Mouse (Mus musculus) midbrain, embryonic 11.5 days (tissue): ENCODE results near the gene Nell2. TPM values are rescaled to one million over a fixed set of nuclear protein-coding genes. Genes with fewer than 3 reads are reported as not detected.
A peak's percentile ranks its signal among the peaks of the same experiment; 100 is the strongest.

ENCODE experiments used
- ATAC-seq: fragments of 200-750 bp; cut with Nextera tagmentation; 2 replicates; pipeline ENCODE4 v1.8.0; 2017; ENCODE audit warnings: moderate TSS enrichment, moderate library complexity; ENCODE audit not compliant: low FRiP score
- DNase-seq: peaks from one replicate; pipeline ENCODE4 v3.0.0; 2015; ENCODE audit warnings: low spot score; ENCODE audit errors: missing footprints
- H3K27ac ChIP-seq: fragments of 300-500 bp; sonication (generic); 2 replicates; pipeline ENCODE4 v1.5.1; 2014; ENCODE audit warnings: low read depth, low read length
- H3K27me3 ChIP-seq: fragments of 300-500 bp; sonication (generic); 2 replicates; pipeline ENCODE4 v1.6.1; 2014; ENCODE audit warnings: mild to moderate bottlenecking, low read length, moderate library complexity, mixed read lengths; ENCODE audit not compliant: control insufficient read depth, insufficient read depth
- H3K36me3 ChIP-seq: fragments of 300-500 bp; sonication (generic); 2 replicates; pipeline ENCODE4 v1.6.1; 2014; ENCODE audit warnings: mild to moderate bottlenecking, low read length, moderate library complexity, mixed read lengths; ENCODE audit not compliant: control insufficient read depth, insufficient read depth
- H3K4me1 ChIP-seq: fragments of 300-500 bp; sonication (generic); 2 replicates; pipeline ENCODE4 v1.6.1; 2014; ENCODE audit warnings: low read length; ENCODE audit not compliant: control insufficient read depth, insufficient read depth
- H3K4me2 ChIP-seq: fragments of 300-500 bp; sonication (generic); 2 replicates; pipeline ENCODE4 v1.6.1; 2014; ENCODE audit warnings: mild to moderate bottlenecking, moderate library complexity
- H3K4me3 ChIP-seq: fragments of 300-500 bp; sonication (generic); 2 replicates; pipeline ENCODE4 v1.5.1; 2014; ENCODE audit warnings: low read depth, low read length
- H3K9ac ChIP-seq: fragments of 300-500 bp; sonication (generic); 2 replicates; pipeline ENCODE4 v1.6.1; 2014; ENCODE audit warnings: low read length
- H3K9me3 ChIP-seq: fragments of 300-500 bp; sonication (generic); 2 replicates; pipeline ENCODE4 v1.6.1; 2016; ENCODE audit warnings: low read length; ENCODE audit not compliant: control insufficient read depth
- WGBS: fragments of 180-500 bp; shearing (Covaris S2); extraction: QIAGEN DNeasy Blood & Tissue Kit; methylation state at CpG from one replicate; pipeline ENCODE4 v1.1.7; 2014; 5-methylcytosine and 5-hydroxymethylcytosine counted together
- polyA plus RNA-seq: library from polyadenylated mRNA; unstranded; fragments of >200 nt; fragmentation: Nextera tagmentation; extraction: Ambion mirVana; gene quantifications from 2 replicates; pipeline ENCODE4 v1.2.1, GENCODE M21; 2014

Nell2 gene
- polyA plus RNA-seq, 1 experiment from 2014 or later, result 81.0 TPM

DNA sequence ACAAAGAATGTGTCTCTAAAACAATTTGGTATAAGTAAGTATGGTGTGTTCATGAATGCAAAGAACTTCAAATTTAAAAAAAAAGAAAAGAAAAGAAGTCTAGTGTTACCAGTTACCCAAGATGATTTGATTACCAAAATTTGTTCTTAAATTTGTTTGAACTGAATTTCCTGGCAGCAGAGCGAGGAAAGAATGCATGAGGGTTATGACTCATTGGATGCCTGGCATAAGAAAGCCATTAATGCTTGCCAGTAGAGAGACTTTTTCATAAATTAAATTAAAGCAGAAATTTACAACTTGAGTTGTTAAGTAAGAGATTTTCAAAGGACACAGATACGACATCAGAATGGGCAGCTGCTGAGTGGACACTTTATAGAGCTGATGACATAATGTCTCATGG lies 384.2 kb downstream of the Nell2 start:
- Histone ChIP-seq H3K9me3 (no peaks in the 10 kb centered on the region), H3K4me1 (no peaks in the 10 kb centered on the region), H3K4me3 (no peak overlapping the region), H3K27ac (no peak overlapping the region), H3K9ac (no peak overlapping the region), H3K27me3 (no peaks in the 10 kb centered on the region), H3K4me2 (no peak overlapping the region), H3K36me3 (no peaks in the 10 kb centered on the region)
- 94% methylated on average over 2 of the region's 2 CpGs for WGBS
- DNase-seq, result no peak
- no peak for ATAC-seq

DNA sequence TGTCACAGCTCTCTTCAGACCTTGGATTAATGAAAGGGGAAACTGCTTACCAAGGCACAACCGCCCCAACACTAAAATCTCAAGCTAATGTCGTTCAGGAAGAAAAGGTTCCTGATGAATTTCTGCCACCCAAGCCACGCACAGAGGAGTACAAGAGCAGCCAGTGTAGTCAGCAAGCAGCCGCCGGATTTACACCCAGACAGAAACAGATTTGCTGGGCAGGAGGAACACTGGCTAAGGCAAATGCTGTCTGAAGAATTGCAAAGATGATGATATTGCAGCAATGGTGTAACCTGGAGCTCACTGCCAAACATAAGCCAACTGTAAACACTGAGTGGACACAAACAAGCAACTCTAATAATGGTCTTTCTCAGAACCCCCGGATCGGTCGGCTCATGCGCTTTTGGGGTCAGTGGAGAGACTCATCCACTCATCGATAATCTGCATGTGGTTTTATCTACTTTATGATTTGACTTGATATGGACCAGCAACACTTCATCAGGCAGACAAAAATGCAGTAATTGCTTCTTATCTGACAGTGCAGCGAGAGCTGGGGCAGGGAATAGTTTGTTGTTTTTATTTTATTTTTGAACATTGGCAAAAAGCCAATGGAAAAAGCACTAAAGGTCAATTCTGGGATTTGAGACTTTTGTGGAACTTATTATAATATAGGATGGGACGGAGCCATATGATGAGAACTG lies 389.5 kb downstream of the Nell2 start:
- no peak overlapping the region for H3K9ac ChIP-seq
- H3K9me3 ChIP-seq, result no peaks in the 10 kb centered on the region
- no peaks in the 10 kb centered on the region for H3K27me3 ChIP-seq
- no peaks in the 10 kb centered on the region for H3K36me3 ChIP-seq
- no peak overlapping the region for H3K27ac ChIP-seq
- no peak overlapping the region for H3K4me2 ChIP-seq
- no peak for DNase-seq
- 85% methylated on average over 12 of the region's 12 CpGs for WGBS
- H3K4me1 ChIP-seq, result no peaks in the 10 kb centered on the region
- ATAC-seq, result no peak
- no peak overlapping the region for H3K4me3 ChIP-seq

DNA sequence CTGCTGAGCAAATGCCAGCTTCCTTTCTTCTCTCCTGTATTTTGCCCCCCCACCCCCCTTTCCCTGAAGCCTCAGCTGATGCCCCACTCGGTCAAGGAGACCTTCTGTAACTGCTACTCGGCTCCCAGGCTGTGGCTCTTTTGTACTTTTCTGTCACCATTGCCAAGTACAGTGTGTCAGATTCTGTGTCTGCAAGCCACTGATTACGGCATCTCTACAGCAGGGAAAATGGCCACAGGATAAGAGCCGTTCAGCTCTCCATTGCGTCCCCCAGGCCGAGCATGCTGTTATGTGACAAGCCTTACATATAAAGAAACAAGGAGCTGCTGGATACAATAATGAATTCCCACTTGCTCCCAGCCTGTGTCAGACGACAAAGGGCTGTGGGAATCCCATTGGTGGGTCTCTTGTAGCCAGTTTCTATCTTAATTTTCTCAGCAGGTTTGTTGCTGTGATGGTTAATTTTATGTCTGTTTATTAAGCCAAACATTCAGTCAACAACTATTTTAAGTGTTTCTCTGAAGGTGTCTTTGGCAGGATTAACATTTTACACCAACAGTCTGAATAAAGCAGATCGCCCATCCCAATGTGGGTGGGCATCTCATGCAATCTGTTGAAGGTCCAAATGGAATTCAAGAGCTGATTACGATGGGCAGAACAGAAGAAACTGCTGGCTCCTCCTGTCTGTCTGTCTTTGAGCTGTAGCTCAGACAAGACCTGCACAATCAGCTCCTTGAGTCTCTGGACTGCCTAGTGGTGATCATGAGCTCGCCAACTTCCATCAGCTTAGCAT lies 391.1 kb downstream of the Nell2 start:
- 78% methylated on average over 10 of the region's 10 CpGs for WGBS
- H3K27me3 ChIP-seq, result no peaks in the 10 kb centered on the region
- no peak overlapping the region for H3K4me3 ChIP-seq
- DNase-seq (no peak), ATAC-seq (no peak)
- H3K9me3 ChIP-seq, result no peaks in the 10 kb centered on the region
- H3K4me2 ChIP-seq, result no peak overlapping the region
- H3K9ac ChIP-seq, result no peak overlapping the region
- no peak overlapping the region for H3K27ac ChIP-seq
- no peaks in the 10 kb centered on the region for H3K4me1 ChIP-seq
- H3K36me3 ChIP-seq, result no peaks in the 10 kb centered on the region

DNA sequence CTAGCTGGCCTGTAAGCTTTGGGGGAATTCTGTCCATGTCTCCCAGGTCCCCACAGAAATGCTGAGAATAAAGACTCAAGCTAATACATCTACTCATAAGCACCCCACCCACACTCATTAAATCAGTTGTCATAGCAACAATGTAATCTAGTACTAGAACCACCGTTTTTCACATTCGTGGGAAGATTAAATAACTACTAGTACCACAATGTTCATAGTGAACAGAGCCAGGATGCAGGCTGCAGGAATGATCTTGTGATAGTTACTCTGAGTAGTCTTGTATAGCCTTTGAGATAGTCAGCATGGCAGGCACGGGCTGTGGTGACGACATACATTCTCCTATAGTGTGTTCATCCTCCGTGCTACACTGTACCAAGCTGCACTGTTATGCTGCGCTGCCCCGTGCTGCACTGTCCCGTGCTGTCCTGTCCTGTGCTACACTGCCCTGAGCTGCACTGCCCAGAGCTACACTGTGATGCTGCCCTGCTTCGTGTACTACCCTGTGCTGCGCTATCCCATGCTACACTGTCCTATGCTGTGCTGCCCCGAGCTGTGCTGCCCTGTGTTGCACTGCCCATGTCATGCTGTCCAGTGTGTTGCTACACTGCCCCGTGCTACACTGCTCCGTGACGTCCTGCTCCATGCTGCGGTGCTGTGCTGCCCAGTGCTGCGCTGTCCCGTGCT lies 392.3 kb downstream of the Nell2 start:
- DNase-seq, result no peak
- ATAC-seq, result peak; percentile 63
- Histone ChIP-seq H3K4me1 (no peaks in the 10 kb centered on the region), H3K27ac (no peak overlapping the region), H3K27me3 (no peaks in the 10 kb centered on the region), H3K9ac (no peak overlapping the region), H3K9me3 (no peaks in the 10 kb centered on the region), H3K4me3 (no peak overlapping the region), H3K4me2 (no peak overlapping the region), H3K36me3 (no peaks in the 10 kb centered on the region)
- WGBS, result 89% methylated on average over 17 of the region's 17 CpGs

DNA sequence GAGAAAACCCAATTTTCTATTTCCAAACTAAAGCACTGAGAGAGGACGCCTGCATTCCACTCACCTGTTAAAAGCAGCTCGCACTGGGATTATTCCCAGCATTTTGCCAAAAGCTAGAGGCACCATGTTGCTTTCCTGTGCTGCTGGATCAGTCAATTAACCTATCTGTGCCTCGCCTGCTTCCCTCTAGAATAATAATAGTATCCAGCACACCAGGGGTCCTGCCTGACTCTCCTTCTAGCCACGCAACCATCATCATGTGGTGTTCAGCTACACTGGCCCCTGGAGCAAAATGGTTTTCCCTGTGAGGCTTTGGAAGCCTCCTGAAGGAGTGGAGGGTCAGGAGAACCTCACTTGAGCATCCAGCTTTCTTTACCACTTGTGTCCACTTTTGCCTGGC lies 397.0 kb downstream of the Nell2 start:
- 74% methylated on average over 4 of the region's 4 CpGs for WGBS
- H3K36me3 ChIP-seq, result no peaks in the 10 kb centered on the region

DNA sequence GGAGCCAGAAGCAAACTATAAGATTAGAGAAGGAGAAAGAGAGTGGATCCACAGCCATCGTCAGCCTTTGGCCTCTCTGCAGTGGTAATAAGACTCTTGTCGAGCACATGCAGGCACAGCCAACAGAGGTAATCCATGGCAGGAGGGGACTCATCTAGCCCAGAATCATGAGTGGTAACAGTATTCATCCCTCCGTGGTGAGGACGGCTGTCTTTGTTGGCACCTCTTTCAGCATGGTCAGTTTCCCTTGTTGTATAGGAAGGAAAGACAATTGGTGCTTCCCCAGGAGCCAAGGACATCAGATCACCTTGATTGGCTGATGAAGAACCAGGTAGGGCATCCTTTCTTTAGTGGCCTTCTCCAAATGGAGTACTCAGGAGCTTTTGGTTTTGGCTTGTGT lies 419.7 kb downstream of the Nell2 start:
- no peak overlapping the region for H3K4me3 ChIP-seq

More for the DNA sequence above, 397.0 kb downstream of the Nell2 start:
- H3K4me3 ChIP-seq, result no peak overlapping the region
- ATAC-seq (no peak), DNase-seq (no peak)
- H3K27me3 ChIP-seq, result no peaks in the 10 kb centered on the region
- no peak overlapping the region for H3K9ac ChIP-seq
- no peak overlapping the region for H3K4me2 ChIP-seq
- H3K9me3 ChIP-seq, result no peaks in the 10 kb centered on the region
- no peak overlapping the region for H3K27ac ChIP-seq
- no peaks in the 10 kb centered on the region for H3K4me1 ChIP-seq

DNA sequence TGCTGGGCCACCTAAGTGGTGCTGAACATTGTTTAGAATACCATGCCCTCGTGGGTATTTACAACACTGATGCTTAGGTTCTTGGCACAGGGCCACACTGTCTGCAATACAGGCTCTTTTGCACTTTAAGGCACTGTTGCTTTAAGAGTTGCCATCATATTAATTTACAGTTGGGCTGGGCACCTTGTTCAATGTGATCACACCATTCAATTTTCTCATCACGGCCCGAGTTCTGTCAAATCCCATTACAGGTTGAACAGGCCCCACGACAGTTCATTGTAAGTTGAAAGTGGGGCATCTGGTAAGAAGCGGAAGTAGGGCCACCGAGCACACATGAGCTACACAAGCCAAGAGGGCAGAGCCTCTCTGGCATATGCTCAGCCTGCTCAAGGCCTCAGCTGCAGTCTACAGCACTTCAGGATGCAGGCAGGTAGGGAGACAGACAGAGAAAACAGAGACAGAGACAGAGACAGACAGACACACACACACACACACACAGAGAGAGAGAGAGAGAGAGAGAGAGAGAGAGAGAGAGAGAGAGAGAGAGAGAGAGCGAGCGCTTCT lies 421.0 kb downstream of the Nell2 start:
- Histone ChIP-seq H3K9me3 (no peaks in the 10 kb centered on the region), H3K27me3 (no peaks in the 10 kb centered on the region), H3K9ac (no peak overlapping the region), H3K4me3 (no peak overlapping the region), H3K4me2 (no peak overlapping the region), H3K27ac (no peak overlapping the region), H3K36me3 (no peaks in the 10 kb centered on the region), H3K4me1 (no peaks in the 10 kb centered on the region)
- no peak for ATAC-seq
- WGBS, result 86% methylated on average over 8 of the region's 8 CpGs
- DNase-seq, result peak; percentile 75

More for the DNA sequence above, 419.7 kb downstream of the Nell2 start:
- Histone ChIP-seq H3K27me3 (no peaks in the 10 kb centered on the region), H3K4me2 (no peak overlapping the region), H3K27ac (no peak overlapping the region), H3K9me3 (no peaks in the 10 kb centered on the region), H3K36me3 (no peaks in the 10 kb centered on the region), H3K4me1 (no peaks in the 10 kb centered on the region), H3K9ac (no peak overlapping the region)
- DNase-seq, result no peak
- 82% methylated on average over 4 of the region's 4 CpGs for WGBS
- no peak for ATAC-seq

DNA sequence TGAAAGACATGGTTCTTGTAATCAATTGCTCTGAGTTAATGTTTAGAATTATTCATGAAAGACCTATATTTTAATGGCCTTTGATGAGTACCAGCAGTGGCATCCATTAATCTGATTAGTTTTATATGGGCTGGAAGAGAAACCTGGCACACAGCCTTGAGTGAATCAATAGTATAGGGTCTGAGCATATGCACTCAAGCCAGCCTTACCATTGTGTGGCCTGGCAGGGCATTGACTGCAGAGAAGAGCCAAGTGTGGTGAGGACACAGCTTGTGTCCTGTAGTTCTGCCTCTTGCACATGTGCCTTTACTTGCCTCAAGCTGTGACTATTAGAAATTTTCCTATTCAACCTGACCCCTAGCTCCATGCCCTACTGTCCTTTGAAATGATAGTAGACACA lies 426.8 kb downstream of the Nell2 start:
- no peak for ATAC-seq

DNA sequence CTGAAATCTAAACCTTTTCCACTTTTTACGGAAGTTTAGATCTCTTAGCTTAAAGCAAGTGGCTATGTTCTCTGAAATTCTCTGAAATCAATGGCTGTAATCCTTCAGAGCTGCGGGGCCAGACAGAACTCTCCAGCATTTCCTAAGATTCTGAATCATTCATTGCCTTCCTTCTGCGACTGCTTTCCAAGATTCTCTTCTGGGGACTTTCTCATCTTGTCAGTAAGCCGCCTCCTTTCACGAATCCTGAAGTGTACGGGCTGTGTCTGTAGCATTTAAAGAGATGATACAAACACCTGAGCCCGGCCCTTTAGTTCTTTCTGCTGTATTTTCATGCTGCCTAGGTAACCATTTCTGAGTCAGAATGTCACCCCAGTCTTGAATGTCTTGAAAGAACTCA lies 428.2 kb downstream of the Nell2 start:
- WGBS, result 92% methylated on average over 7 of the region's 7 CpGs
- Histone ChIP-seq H3K27ac (no peak overlapping the region), H3K4me2 (no peak overlapping the region), H3K4me3 (no peak overlapping the region), H3K9me3 (no peaks in the 10 kb centered on the region), H3K9ac (no peak overlapping the region), H3K27me3 (no peaks in the 10 kb centered on the region), H3K4me1 (no peaks in the 10 kb centered on the region), H3K36me3 (no peaks in the 10 kb centered on the region)
- ATAC-seq (no peak), DNase-seq (no peak)

More for the DNA sequence above, 426.8 kb downstream of the Nell2 start:
- H3K4me1 ChIP-seq, result no peaks in the 10 kb centered on the region
- no peak overlapping the region for H3K4me3 ChIP-seq
- H3K27ac ChIP-seq, result no peak overlapping the region
- H3K27me3 ChIP-seq, result no peaks in the 10 kb centered on the region
- no peak for DNase-seq
- no peaks in the 10 kb centered on the region for H3K36me3 ChIP-seq
- H3K4me2 ChIP-seq, result no peak overlapping the region
- H3K9me3 ChIP-seq, result no peaks in the 10 kb centered on the region
- H3K9ac ChIP-seq, result no peak overlapping the region
